ENCODE assay signal across 8 mouse cellular contexts in the genomic region with DNA sequence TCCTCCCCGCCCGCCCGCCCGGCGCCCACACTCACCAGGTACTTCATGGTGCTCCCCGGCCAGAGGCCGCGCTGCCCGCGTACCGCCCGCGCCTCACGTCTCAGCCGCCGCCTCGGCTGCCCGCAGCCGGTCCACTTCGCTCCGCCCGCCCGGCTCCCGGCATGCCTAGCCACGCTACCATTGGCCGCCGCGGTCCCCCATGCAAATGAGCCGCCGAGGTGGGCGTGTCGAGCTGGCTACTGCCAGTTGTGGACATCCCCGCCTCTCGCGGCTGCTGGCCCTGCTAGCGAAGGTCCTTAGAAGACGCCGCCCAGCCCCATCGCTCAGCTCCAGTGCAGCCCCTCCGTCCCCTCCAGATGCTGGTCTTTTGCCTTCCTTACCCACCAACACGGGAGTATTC. TPM values are rescaled to one million over a fixed set of nuclear protein-coding genes. Genes with fewer than 3 reads are reported as not detected.
DNase-seq lines count a peak whose midpoint lies in the region; ATAC-seq and TF ChIP-seq lines count a peak whose summit lies in the region.

No protein-coding gene starts in this region.

- H3K4me2 ChIP-seq in forebrain, embryonic 13.5 days: peak overlapping the region; percentile 75
- peak overlapping the region; percentile 87 for H3K4me2 ChIP-seq in liver, embryonic 15.5 days
- H3K4me2 ChIP-seq in neural tube, embryonic 12.5 days (replicated peaks): peak overlapping the region; percentile 91
- H3K4me2 ChIP-seq in stomach, postnatal 0 days (replicated peaks; ENCODE audit: low read depth): peak overlapping the region; percentile 79

- peak overlapping the region; percentile 68 for H3K27ac ChIP-seq in forebrain, embryonic 13.5 days
- peak overlapping the region; percentile 41; the same call in 1 of the 2 replicates for H3K27ac ChIP-seq in liver, embryonic 15.5 days (replicated peaks)
- H3K27ac ChIP-seq in neural tube, embryonic 12.5 days: peak overlapping the region; percentile 57; the same call in 1 of the 2 replicates
- peak overlapping the region; percentile 97 for H3K27ac ChIP-seq in stomach, postnatal 0 days (replicated peaks)

- no peak for TF ChIP-seq EP300 in stomach, postnatal 0 days (optimal IDR thresholded peaks at IDR 0.05)

- intact Hi-C loops in heart, postnatal 10 days (cut with DNase I): no loop called here

- WGBS in forebrain, embryonic 13.5 days: 0% methylated on average over 26 of the region's 41 CpGs
- under 1% methylated on average over 41 of the region's 41 CpGs for WGBS in liver, embryonic 15.5 days (ENCODE audit: insufficient replicate concordance)
- whole genome bisulfite sequencing in neural tube, embryonic 12.5 days: 1% methylated on average over 40 of the region's 41 CpGs
- under 1% methylated on average over 28 of the region's 41 CpGs for WGBS in stomach, postnatal 0 days

- no peaks in the 10 kb centered on the region for H3K36me3 ChIP-seq in forebrain, embryonic 13.5 days (ENCODE audit: poor library complexity, severe bottlenecking)
- no peaks in the 10 kb centered on the region for H3K36me3 ChIP-seq in liver, embryonic 15.5 days (replicated peaks)
- no peaks in the 10 kb centered on the region for H3K36me3 ChIP-seq in neural tube, embryonic 12.5 days
- H3K36me3 ChIP-seq in stomach, postnatal 0 days (ENCODE audit: control insufficient read depth, insufficient read depth, low read length): no peaks in the 10 kb centered on the region

- peak; percentile 96 for ATAC-seq in forebrain, embryonic 13.5 days
- ATAC-seq in liver, embryonic 15.5 days (ENCODE audit: insufficient read depth): peak; percentile 82
- ATAC-seq in neural tube, embryonic 12.5 days (ENCODE audit: low FRiP score, low read depth): peak; percentile 92
- peak; percentile 91 for ATAC-seq in stomach, postnatal 0 days (ENCODE audit: low FRiP score, low TSS enrichment)

- peak overlapping the region; percentile 88 for H3K9ac ChIP-seq in forebrain, embryonic 13.5 days
- H3K9ac ChIP-seq in liver, embryonic 15.5 days: peak overlapping the region; percentile 54
- H3K9ac ChIP-seq in neural tube, embryonic 12.5 days: peak overlapping the region; percentile 89
- H3K9ac ChIP-seq in stomach, postnatal 0 days (ENCODE audit: low read length): peak overlapping the region; percentile 91

- H3K4me3 ChIP-seq in forebrain, embryonic 13.5 days: peak overlapping the region; percentile 75
- peak overlapping the region; percentile 63 for H3K4me3 ChIP-seq in liver, embryonic 15.5 days (replicated peaks)
- H3K4me3 ChIP-seq in neural tube, embryonic 12.5 days: peak overlapping the region; percentile 71
- H3K4me3 ChIP-seq in stomach, postnatal 0 days (ENCODE audit: low read depth, low read length): peak overlapping the region; percentile 75

- DNase-seq in ES-CJ7 (ENCODE audit: low read depth, low spot score): peak; percentile 83
- DNase-seq in cerebellum, adult 11 months: peak; percentile 89
- DNase-seq in heart, postnatal 10 days: peak; percentile 99
- peak; percentile 99 for DNase-seq in kidney, postnatal 4 days
- peak; percentile 99 for DNase-seq in stomach, postnatal 0 days (ENCODE audit: low spot score)

- no peaks in the 10 kb centered on the region for H3K9me3 ChIP-seq in forebrain, embryonic 13.5 days (replicated peaks)
- H3K9me3 ChIP-seq in liver, embryonic 15.5 days (replicated peaks): no peaks in the 10 kb centered on the region
- no peaks in the 10 kb centered on the region for H3K9me3 ChIP-seq in neural tube, embryonic 12.5 days
- H3K9me3 ChIP-seq in stomach, postnatal 0 days (ENCODE audit: control insufficient read depth, low read length): no peaks in the 10 kb centered on the region

- H3K27me3 ChIP-seq in forebrain, embryonic 13.5 days: no peaks in the 10 kb centered on the region
- H3K27me3 ChIP-seq in liver, embryonic 15.5 days: peaks cover 89% of the 10 kb centered on the region
- no peaks in the 10 kb centered on the region for H3K27me3 ChIP-seq in neural tube, embryonic 12.5 days (replicated peaks)
- H3K27me3 ChIP-seq in stomach, postnatal 0 days (ENCODE audit: control insufficient read depth, insufficient read depth, low read length): no peaks in the 10 kb centered on the region

- TF ChIP-seq CTCF in stomach, postnatal 0 days (IDR thresholded peaks at IDR 0.05; ENCODE audit: low read depth): no peak

- H3K4me1 ChIP-seq in forebrain, embryonic 13.5 days: peaks cover 88% of the 10 kb centered on the region
- peaks cover 71% of the 10 kb centered on the region for H3K4me1 ChIP-seq in liver, embryonic 15.5 days (replicated peaks)
- H3K4me1 ChIP-seq in neural tube, embryonic 12.5 days: peaks cover 88% of the 10 kb centered on the region
- peaks cover 29% of the 10 kb centered on the region for H3K4me1 ChIP-seq in stomach, postnatal 0 days (replicated peaks; ENCODE audit: control insufficient read depth, insufficient read depth)

RNA-seq across cellular contexts. Expression of gene Bcar1, which starts 11.6 kb away (rescaled TPM):
- polyA plus RNA-seq in forebrain, embryonic 13.5 days (2015; fragmentation: Nextera tagmentation; extraction: Ambion mirVana): 49.9 and 50.0 TPM in 2 replicates
- total RNA-seq in heart, postnatal 10 days (2021): 10 to 100 TPM; 48.0 to 54.2 TPM
- polyA plus RNA-seq in liver, embryonic 15.5 days (2015; fragmentation: Nextera tagmentation; extraction: Ambion mirVana): 7.8 and 10.2 TPM in 2 replicates
- polyA plus RNA-seq in neural tube, embryonic 12.5 days (2016; fragmentation: Nextera tagmentation; extraction: Ambion mirVana): 55.9 and 61.5 TPM in 2 replicates
- polyA plus RNA-seq in stomach, postnatal 0 days (2015; fragmentation: Nextera tagmentation; extraction: Ambion mirVana): 22.6 and 27.4 TPM in 2 replicates

RNA-seq across cellular contexts. Expression of gene Ctrb1, which starts 41.2 kb away (rescaled TPM):
- polyA plus RNA-seq in forebrain, embryonic 13.5 days (2015; fragmentation: Nextera tagmentation; extraction: Ambion mirVana): 1.7 TPM in 1 of 2 replicates, not detected in the other
- under 1 TPM in 1 of 2 experiments, not detected in 1; 0.40 TPM for total RNA-seq in heart, postnatal 10 days (2021)
- 3.0 and 32.8 TPM in 2 replicates for polyA plus RNA-seq in liver, embryonic 15.5 days (2015; fragmentation: Nextera tagmentation; extraction: Ambion mirVana)
- polyA plus RNA-seq in neural tube, embryonic 12.5 days (2016; fragmentation: Nextera tagmentation; extraction: Ambion mirVana): not detected in 2 replicates
- 20.2 and 24.1 TPM in 2 replicates for polyA plus RNA-seq in stomach, postnatal 0 days (2015; fragmentation: Nextera tagmentation; extraction: Ambion mirVana)

Comparison
In these comparisons a context has a peak if more than half of its experiments do, and no peak if none do; other contexts are left out.
1. Peak in every context shown above with its lines: DNase-seq, ATAC-seq, H3K4me3 ChIP-seq and H3K27ac ChIP-seq.
2. H3K27ac ChIP-seq: peak in every context shown above with its lines; median percentile 97 in stomach, postnatal 0 days; 68 in forebrain, embryonic 13.5 days; 57 in neural tube, embryonic 12.5 days; 41 in liver, embryonic 15.5 days.